Mouse (Mus musculus) embryonic fibroblast, embryonic 13.5 days (primary cell): ENCODE results near the gene Dnajc6.

Experiments
- CTCF ChIP-seq: IDR thresholded peaks from 2 replicates; pipeline ENCODE4 v1.5.1; 2011; ENCODE audit warnings: mild to moderate bottlenecking, control low read depth, low read length, moderate library complexity, borderline replicate concordance; ENCODE audit not compliant: insufficient read depth
- POLR2A ChIP-seq: IDR thresholded peaks from 2 replicates; pipeline ENCODE4 v1.6.1; 2011; ENCODE audit warnings: low read depth, mild to moderate bottlenecking, control low read depth, low read length, moderate library complexity

GRCm38 (mm10) chr4:101564746-101565417 is 68.4 kb downstream of the Dnajc6 start:
- TF ChIP-seq CTCF (no peak), POLR2A (no peak)
